Mouse (Mus musculus) liver, adult 2 months (tissue): ENCODE data around the gene Ubiad1. TPM values are rescaled to one million over a fixed set of nuclear protein-coding genes. Genes with fewer than 3 reads are reported as not detected.
A peak's percentile ranks its signal among the peaks of the same experiment; 100 is the strongest.

Experiments used
- DNase-seq: peaks from one replicate; pipeline ENCODE4 v3.0.0-alpha.2; 2011; ENCODE audit warnings: low read depth, low spot score; ENCODE audit errors: extremely low read depth
- H3K27ac ChIP-seq: fragments of 200-500 bp; replicated peaks from 2 replicates; pipeline ENCODE4 v1.5.1; 2012; ENCODE audit warnings: low read depth, mild to moderate bottlenecking, control low read depth, inconsistent platforms, low read length; ENCODE audit not compliant: insufficient read depth
- H3K27me3 ChIP-seq: fragments of 200-500 bp; 2 replicates; pipeline ENCODE4 v1.6.1; 2012; ENCODE audit warnings: mild to moderate bottlenecking, moderate library complexity, low read length, inconsistent platforms; ENCODE audit not compliant: control insufficient read depth, insufficient read depth
- H3K36me3 ChIP-seq: fragments of 200-500 bp; 2 replicates; pipeline ENCODE4 v1.6.1; 2012; ENCODE audit warnings: low read length, inconsistent platforms; ENCODE audit not compliant: control insufficient read depth, insufficient read depth
- H3K4me1 ChIP-seq: fragments of 200-500 bp; 2 replicates; pipeline ENCODE4 v1.6.1; 2011; ENCODE audit warnings: low read length; ENCODE audit not compliant: control insufficient read depth, insufficient read depth
- H3K4me3 ChIP-seq: fragments of 200-500 bp; 2 replicates; pipeline ENCODE4 v1.5.1; 2011; ENCODE audit warnings: low read depth, mild to moderate bottlenecking, control low read depth, low read length, moderate library complexity; ENCODE audit not compliant: insufficient read depth
- H3K79me2 ChIP-seq: fragments of 200-500 bp; 2 replicates; pipeline ENCODE4 v1.6.1; 2012; ENCODE audit warnings: inconsistent platforms, mild to moderate bottlenecking, low read length, moderate library complexity; ENCODE audit not compliant: control insufficient read depth, insufficient read depth
- H3K9ac ChIP-seq: fragments of 200-500 bp; 2 replicates; pipeline ENCODE4 v1.6.1; 2012; ENCODE audit warnings: low read depth, mild to moderate bottlenecking, control low read depth, inconsistent platforms, low read length
- CTCF ChIP-seq: fragments of 200-500 bp; IDR thresholded peaks from 2 replicates; pipeline ENCODE4 v1.5.1; 2011; ENCODE audit warnings: low read depth, low read length, control low read depth
- POLR2A ChIP-seq: fragments of 200-500 bp; IDR thresholded peaks from 2 replicates; pipeline ENCODE4 v1.6.1; 2011; ENCODE audit warnings: low read length, control low read depth; ENCODE audit not compliant: insufficient read depth; ENCODE audit errors: extremely low read depth
- WGBS: fragments of 180-500 bp; shearing (Covaris S2); methylation state at CpG from one replicate; pipeline ENCODE4 v1.1.7; 2018; 5-methylcytosine and 5-hydroxymethylcytosine counted together
- polyA plus RNA-seq: library from polyadenylated mRNA; depleted of rRNA; stranded (reverse); fragments of >200 nt; gene quantifications from 2 replicates; pipeline ENCODE4 v1.2.3, GENCODE M21; 2012
- total RNA-seq: library from RNA; depleted of rRNA; stranded (reverse); fragments of >200 nt; gene quantifications from 2 replicates; pipeline ENCODE4 v1.2.3, GENCODE M21; 2014

Ubiad1 gene
- total and polyA plus RNA-seq, 2 experiments = 5.5 to 21.0 TPM

DNA sequence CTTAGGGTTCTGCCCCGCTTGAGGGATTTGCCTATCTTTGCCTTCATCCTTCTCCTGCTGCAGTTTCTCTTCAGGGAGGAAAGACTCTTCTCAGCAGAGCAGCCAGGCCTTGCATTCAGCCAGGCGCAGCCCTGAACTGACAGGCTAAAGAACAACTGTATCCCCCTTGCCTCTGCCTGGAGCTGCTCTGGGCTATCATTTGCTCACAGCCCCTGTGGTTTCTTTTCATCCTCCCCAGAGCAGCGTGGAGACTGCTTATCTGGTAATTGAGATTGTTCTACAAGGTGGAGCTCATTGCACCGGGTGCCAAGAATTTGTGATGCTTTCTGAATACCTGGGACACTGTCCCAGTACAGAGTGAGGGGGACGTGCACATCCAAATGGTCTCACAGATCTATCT is 16.0 kb downstream of the Ubiad1 start:
- H3K9ac ChIP-seq = no peak overlapping the region
- no peak for TF ChIP-seq POLR2A
- no peak for TF ChIP-seq CTCF
- no peaks in the 10 kb centered on the region for H3K27me3 ChIP-seq
- WGBS = 89% methylated on average over 5 of the region's 5 CpGs
- no peak overlapping the region for H3K27ac ChIP-seq
- H3K36me3 ChIP-seq = no peaks in the 10 kb centered on the region
- DNase-seq = no peak
- H3K79me2 ChIP-seq = no peaks in the 10 kb centered on the region
- H3K4me1 ChIP-seq = peaks cover 1% of the 10 kb centered on the region
- no peak overlapping the region for H3K4me3 ChIP-seq

DNA sequence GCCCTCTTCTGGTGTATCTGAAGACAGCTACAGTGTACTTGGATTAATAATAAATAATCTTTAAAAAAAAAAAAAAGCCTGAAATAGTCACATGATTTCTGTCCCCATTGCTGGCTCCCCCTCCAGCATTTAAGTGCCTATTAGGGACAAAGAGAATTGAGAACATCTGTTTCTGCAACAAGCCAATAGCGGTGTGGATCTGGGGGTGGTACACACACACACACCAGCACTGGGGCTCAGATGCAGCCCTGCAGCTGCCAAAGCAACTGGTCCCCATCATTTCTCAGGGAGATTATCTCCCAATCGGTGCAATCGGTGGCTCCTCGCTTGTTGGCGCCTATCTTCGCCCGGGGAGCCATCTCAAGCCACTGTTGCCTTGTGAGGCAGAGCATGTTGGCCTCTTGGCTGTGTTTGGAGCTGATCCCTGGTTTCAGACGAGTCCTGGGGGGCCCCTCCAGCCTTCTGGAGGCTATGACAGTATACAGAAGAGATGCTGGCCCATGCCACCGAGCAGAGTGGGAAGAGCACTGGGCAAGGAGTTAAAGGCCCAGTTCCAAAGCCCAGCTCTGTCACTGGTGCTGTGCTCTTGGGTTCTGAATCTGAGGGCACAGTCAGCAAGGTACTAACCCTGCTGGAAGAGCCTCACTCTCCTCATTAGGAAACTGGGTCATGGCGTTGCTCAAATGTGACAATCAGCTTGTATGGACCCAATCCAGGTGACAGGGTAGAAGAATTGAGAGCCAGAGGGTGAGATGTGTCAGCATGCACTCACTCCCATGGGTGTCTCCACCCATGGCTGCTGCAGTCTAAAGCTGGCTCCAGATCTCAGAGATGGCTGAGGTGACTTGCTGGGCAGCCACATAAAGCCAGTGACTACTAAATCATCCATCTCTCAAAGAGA is 17.4 kb downstream of the Ubiad1 start:
- DNase-seq = peak; percentile 64
- no peak overlapping the region for H3K27ac ChIP-seq
- 79% methylated on average over 10 of the region's 10 CpGs for WGBS
- TF ChIP-seq CTCF = no peak
- TF ChIP-seq POLR2A = no peak
- no peak overlapping the region for H3K4me3 ChIP-seq
- no peaks in the 10 kb centered on the region for H3K36me3 ChIP-seq
- no peak overlapping the region for H3K9ac ChIP-seq
- no peaks in the 10 kb centered on the region for H3K4me1 ChIP-seq
- H3K79me2 ChIP-seq = no peaks in the 10 kb centered on the region
- H3K27me3 ChIP-seq = no peaks in the 10 kb centered on the region

GRCm38 (mm10) chr4:148417559-148417958 is 27.0 kb downstream of the Ubiad1 start:
- peaks cover 4% of the 10 kb centered on the region; the same call in 1 of the 2 replicates for H3K27me3 ChIP-seq
- DNase-seq = no peak
- no peak overlapping the region for H3K9ac ChIP-seq
- H3K27ac ChIP-seq = no peak overlapping the region
- WGBS = 66% methylated on average over 6 of the region's 6 CpGs
- no peaks in the 10 kb centered on the region for H3K4me1 ChIP-seq
- H3K36me3 ChIP-seq = no peaks in the 10 kb centered on the region
- TF ChIP-seq POLR2A (no peak), CTCF (no peak)
- no peaks in the 10 kb centered on the region for H3K79me2 ChIP-seq
- no peak overlapping the region for H3K4me3 ChIP-seq

- H3K36me3 ChIP-seq = no peaks in the 10 kb centered on the region
- H3K79me2 ChIP-seq = no peaks in the 10 kb centered on the region
- TF ChIP-seq POLR2A = no peak
- TF ChIP-seq CTCF = no peak
- no peak overlapping the region for H3K27ac ChIP-seq
- H3K27me3 ChIP-seq = peaks cover 4% of the 10 kb centered on the region; the same call in 1 of the 2 replicates
- no peak overlapping the region for H3K4me3 ChIP-seq
- no peak overlapping the region for H3K9ac ChIP-seq
- 55% methylated on average over 11 of the region's 11 CpGs for WGBS
- no peak for DNase-seq
- no peaks in the 10 kb centered on the region for H3K4me1 ChIP-seq
These were observed 27.5 kb downstream of the Ubiad1 start for GRCm38 (mm10) chr4:148417074-148417526.

- Histone ChIP-seq H3K4me3 (no peak overlapping the region), H3K9ac (no peak overlapping the region), H3K4me1 (no peaks in the 10 kb centered on the region), H3K27ac (no peak overlapping the region), H3K27me3 (peaks cover 4% of the 10 kb centered on the region; the same call in 1 of the 2 replicates), H3K36me3 (no peaks in the 10 kb centered on the region), H3K79me2 (no peaks in the 10 kb centered on the region)
- 13% methylated on average over 16 of the region's 16 CpGs for WGBS
- TF ChIP-seq CTCF = no peak
- no peak for TF ChIP-seq POLR2A
- DNase-seq = no peak
These were observed 29.0 kb downstream of the Ubiad1 start for GRCm38 (mm10) chr4:148415575-148415974.

DNA sequence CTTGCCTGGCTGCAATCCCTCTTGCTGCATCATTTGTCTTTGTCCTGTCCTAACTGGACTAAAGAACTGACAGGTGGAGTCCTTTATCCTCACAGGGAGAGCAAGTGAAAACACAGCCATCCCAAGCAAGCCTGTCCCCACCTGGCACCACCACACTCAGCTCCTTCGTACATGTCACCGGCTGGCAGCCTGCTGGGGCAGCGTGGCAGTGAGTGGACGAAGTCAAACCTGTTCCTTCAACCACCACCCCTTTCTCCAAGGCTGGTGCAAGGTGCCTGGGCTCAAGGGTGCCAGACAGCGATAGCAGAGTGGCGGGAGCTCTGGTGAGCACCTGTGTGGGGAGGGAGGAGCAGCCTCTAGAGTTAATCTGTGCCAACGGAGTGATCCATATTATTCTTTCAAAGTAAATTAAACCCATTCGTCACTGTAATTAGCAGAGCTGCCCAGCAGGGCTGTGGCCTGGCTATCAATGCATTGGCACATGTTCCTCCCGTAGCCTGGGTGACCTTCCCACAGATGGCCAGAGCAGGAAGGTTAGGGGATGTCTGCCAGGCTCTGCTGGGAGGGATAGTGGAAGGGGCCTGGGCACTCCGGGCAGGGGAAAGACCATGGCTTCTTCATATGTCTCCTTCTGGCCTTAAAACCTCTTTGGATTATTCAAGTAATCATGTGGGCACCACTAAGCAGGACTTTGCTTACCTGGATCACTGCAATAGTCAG is 36.2 kb downstream of the Ubiad1 start:
- Histone ChIP-seq H3K36me3 (no peaks in the 10 kb centered on the region), H3K27me3 (0 out of 2 replicates have a peak, but pooled peaks cover 7% of the 10 kb centered on the region), H3K79me2 (no peaks in the 10 kb centered on the region), H3K9ac (no peak overlapping the region), H3K4me3 (no peak overlapping the region), H3K27ac (no peak overlapping the region), H3K4me1 (no peaks in the 10 kb centered on the region)
- 72% methylated on average over 10 of the region's 10 CpGs for WGBS
- no peak for TF ChIP-seq POLR2A
- no peak for TF ChIP-seq CTCF
- no peak for DNase-seq
